Comparison of ENCODE assay signal across 16 mouse cellular contexts in the genomic region with DNA sequence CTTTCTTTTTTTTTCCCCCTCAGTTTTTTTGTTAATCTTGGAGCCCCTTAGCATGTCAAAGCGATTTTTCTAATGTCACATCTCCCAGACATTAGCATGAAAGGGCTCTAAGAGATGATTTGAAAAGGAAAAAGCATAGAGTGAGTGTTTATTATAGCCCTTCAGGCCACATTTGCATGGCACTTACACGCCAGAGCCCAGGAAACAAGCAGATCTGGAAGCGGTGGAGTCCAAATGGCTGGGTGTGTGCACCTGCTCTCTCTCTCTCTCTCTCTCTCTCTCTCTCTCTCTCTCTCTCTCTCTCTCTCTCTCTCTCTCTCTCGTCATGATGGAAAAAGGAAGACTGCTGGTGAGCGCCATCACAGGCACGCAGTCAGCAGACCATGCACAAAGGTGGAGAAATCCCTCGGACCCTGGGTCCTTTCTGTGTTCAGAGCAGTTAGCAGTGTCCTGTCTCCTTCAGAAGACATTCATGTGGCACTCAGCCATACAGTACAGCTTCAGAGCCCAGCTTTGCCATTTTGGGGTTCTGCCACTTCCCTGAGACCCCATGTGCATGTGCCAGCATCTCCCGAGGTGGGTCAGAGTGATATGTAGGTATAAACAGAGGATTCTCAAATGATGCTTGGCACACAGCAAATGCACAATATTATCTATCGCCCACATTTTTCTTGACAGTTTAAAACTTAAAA.
DNase-seq lines count a peak whose midpoint lies in the region; ATAC-seq lines count a peak whose summit lies in the region.
"Had no signal": no experiment of that assay in that cellular context is flagged by ENCODE, and none has a peak within 500 bp of the region (broad histone marks: within the 10 kb centered on the region; RNA-seq: fewer than 3 reads in every experiment).

No protein-coding gene starts in this region.

- H3K36me3 ChIP-seq in forebrain, embryonic 15.5 days = no peaks in the 10 kb centered on the region
- no peaks in the 10 kb centered on the region for H3K36me3 ChIP-seq in forebrain, embryonic 12.5 days (replicated peaks)
- no peaks in the 10 kb centered on the region for H3K36me3 ChIP-seq in midbrain, embryonic 14.5 days (ENCODE audit: control insufficient read depth, insufficient read depth, low read length)
- H3K36me3 ChIP-seq: embryonic facial prominence, embryonic 10.5 days had no signal

- H3K27me3 ChIP-seq in forebrain, embryonic 15.5 days = peaks cover 24% of the 10 kb centered on the region
- peaks cover 57% of the 10 kb centered on the region for H3K27me3 ChIP-seq in forebrain, embryonic 12.5 days
- H3K27me3 ChIP-seq in midbrain, embryonic 14.5 days (ENCODE audit: control insufficient read depth, insufficient read depth, low read length) = peaks cover 8% of the 10 kb centered on the region

- H3K27ac ChIP-seq in forebrain, embryonic 15.5 days (replicated peaks) = 0 out of 2 replicates have a peak overlapping the region, but pooled peaks have one; percentile 43
- H3K27ac ChIP-seq in forebrain, embryonic 12.5 days = no peak overlapping the region
- no peak overlapping the region; the same call in 1 of the 2 replicates for H3K27ac ChIP-seq in midbrain, embryonic 14.5 days (replicated peaks; ENCODE audit: low read depth, low read length)
- H3K27ac ChIP-seq: gastrocnemius, adult 2 months; heart, adult 2 months; stomach, postnatal 0 days had no signal

- WGBS in forebrain, embryonic 15.5 days = 50% methylated on average over 8 of the region's 9 CpGs
- 78% methylated on average over 8 of the region's 9 CpGs for WGBS in forebrain, embryonic 12.5 days
- 62% methylated on average over 8 of the region's 9 CpGs for WGBS in midbrain, embryonic 14.5 days

- no peak for ATAC-seq in forebrain, embryonic 15.5 days (replicated peaks)
- ATAC-seq in forebrain, embryonic 12.5 days (ENCODE audit: low FRiP score) = no peak
- peak; percentile 54; the same call in 1 of the 2 replicates for ATAC-seq in midbrain, embryonic 14.5 days (ENCODE audit: low FRiP score, low TSS enrichment)
- ATAC-seq: inflammation-experienced regulatory T-cells, adult 6 months; liver, postnatal 0 days had no signal

- peaks cover 25% of the 10 kb centered on the region for H3K4me1 ChIP-seq in forebrain, embryonic 15.5 days
- peaks cover 42% of the 10 kb centered on the region for H3K4me1 ChIP-seq in forebrain, embryonic 12.5 days
- H3K4me1 ChIP-seq in midbrain, embryonic 14.5 days (ENCODE audit: control insufficient read depth, insufficient read depth, low read length) = peaks cover 39% of the 10 kb centered on the region

- no peak overlapping the region for H3K4me3 ChIP-seq in forebrain, embryonic 15.5 days
- H3K4me3 ChIP-seq in forebrain, embryonic 12.5 days (replicated peaks) = no peak overlapping the region
- H3K4me3 ChIP-seq in midbrain, embryonic 14.5 days (replicated peaks; ENCODE audit: low read depth, low read length) = no peak overlapping the region
- H3K4me3 ChIP-seq: embryonic facial prominence, embryonic 10.5 days; erythroblast, embryonic 14.5 days; gastrocnemius, adult 2 months; heart, adult 2 months had no signal

- DNase-seq in Muller cell, postnatal 12 days (ENCODE audit: inconsistent ontology term) = peak; percentile 29
- peak; percentile 80 for DNase-seq in cerebellum, postnatal 10 days
- DNase-seq in midbrain, embryonic 14.5 days = peak; percentile 35
- DNase-seq in layer of hippocampus, postnatal 14 days (ENCODE audit: low spot score in 2 of 2) = no peak
- no peak for DNase-seq in layer of hippocampus, adult 9-11 months
- DNase-seq: B cell, adult 2 months; gastrocnemius, adult 2 months; heart, adult 2 months; liver, postnatal 0 days; thymus, postnatal 14 days had no signal

- H3K9me3 ChIP-seq in forebrain, embryonic 15.5 days = no peaks in the 10 kb centered on the region
- no peaks in the 10 kb centered on the region for H3K9me3 ChIP-seq in forebrain, embryonic 12.5 days
- no peaks in the 10 kb centered on the region for H3K9me3 ChIP-seq in midbrain, embryonic 14.5 days (ENCODE audit: control insufficient read depth, low read length)
- H3K9me3 ChIP-seq: embryonic facial prominence, embryonic 10.5 days had no signal

- no peak overlapping the region for H3K9ac ChIP-seq in forebrain, embryonic 15.5 days (replicated peaks)
- no peak overlapping the region for H3K9ac ChIP-seq in forebrain, embryonic 12.5 days
- no peak overlapping the region; the same call in 1 of the 2 replicates for H3K9ac ChIP-seq in midbrain, embryonic 14.5 days (replicated peaks; ENCODE audit: low read length)
- H3K9ac ChIP-seq: liver, postnatal 0 days had no signal

- H3K4me2 ChIP-seq in forebrain, embryonic 15.5 days (replicated peaks) = no peak overlapping the region
- no peak overlapping the region for H3K4me2 ChIP-seq in forebrain, embryonic 12.5 days
- no peak overlapping the region for H3K4me2 ChIP-seq in midbrain, embryonic 14.5 days (ENCODE audit: low read length)

Comparison
In these comparisons a context has a peak if more than half of its experiments do, and no peak if none do; other contexts are left out.
1. DNase-seq: peak in Muller cell, postnatal 12 days (single experiment), cerebellum, postnatal 10 days (2 of 2) and midbrain, embryonic 14.5 days (single experiment); none in layer of hippocampus, postnatal 14 days (0 of 2) and layer of hippocampus, adult 9-11 months (single experiment).